Mouse (Mus musculus) adipocyte (in vitro differentiated cells): ENCODE results near the gene Ero1lb.
"Not testable (repeated sequence)": the region's sequence is repeated elsewhere in the genome, so short reads cannot be mapped to it uniquely, and the experiment has no call there.

Experiments used
- DNase-seq: peaks from one replicate; pipeline ENCODE4 v3.0.0-alpha.2; 2016; ENCODE audit warnings: low spot score

Ero1lb gene

DNA sequence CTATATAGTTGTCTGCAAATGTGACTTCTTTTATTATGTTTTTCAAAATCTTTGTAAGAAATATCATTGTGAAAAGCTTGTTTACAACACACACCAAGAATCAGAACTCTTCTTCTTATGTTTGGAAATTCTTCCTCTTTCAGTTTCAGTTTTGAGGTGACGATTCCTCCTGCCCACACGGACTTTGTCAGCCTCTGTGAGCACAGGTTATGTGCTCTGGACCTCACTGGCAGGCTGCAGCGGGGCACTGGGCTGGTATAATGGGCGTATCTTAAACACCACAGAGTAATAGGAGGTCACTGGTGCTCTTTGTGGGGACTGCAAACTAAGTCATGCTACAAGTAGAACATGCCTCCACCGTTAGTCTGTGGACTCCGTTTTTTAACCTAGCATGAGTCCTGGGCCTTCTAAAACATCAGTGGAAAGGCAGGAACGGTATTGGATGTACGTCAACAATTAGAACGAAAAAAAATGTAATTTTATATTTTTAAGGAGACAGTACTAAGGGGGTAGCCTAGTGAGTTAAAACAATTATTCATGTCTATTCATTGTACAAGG, 9.4 kb downstream of the Ero1lb start:
- peak; percentile 44 for DNase-seq

- DNase-seq: no peak
These were observed 12.5 kb downstream of the Ero1lb start for GRCm38 (mm10) chr13:12578145-12578544.

GRCm38 (mm10) chr13:12589003-12589402, 23.3 kb downstream of the Ero1lb start:
- peak; percentile 47 for DNase-seq

DNA sequence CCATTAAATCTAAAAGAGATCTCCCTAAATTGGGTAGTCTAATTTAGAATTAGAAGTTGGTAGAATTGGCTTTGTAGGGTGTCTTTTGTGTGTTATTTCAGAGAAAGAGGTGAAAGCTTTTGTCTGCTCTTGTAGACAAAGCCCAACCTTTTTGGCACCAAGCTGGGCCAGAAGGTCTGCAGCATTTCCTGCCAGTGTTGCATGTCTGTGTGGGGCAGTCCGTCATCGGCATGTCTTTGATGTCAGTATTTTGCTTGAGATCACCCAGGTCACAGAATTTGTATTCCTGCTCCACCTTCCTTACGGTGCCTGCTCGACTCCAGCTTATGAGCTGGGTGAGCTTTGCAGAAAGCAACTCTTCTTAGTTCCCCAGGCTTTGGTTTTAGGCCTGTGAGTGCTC, 31.4 kb downstream of the Ero1lb start:
- not testable (repeated sequence) for DNase-seq

DNA sequence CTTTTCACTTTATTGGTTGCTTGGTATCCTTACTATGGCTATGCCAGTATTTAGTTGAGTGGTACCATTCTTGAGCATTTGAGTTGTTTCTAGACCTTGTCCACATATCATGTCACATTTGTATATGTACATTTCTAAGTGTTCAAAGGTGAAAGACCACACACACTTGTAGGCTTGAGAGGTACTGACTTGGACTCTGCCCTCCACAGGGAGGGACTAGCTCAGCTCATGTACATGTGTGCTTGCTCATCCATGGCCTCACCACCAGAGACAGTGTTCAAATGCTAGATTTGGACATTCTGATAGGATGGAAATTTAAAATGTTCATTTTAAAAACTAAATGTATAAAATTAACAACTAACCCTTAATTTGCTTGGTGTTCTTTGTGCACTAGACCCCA, 44.5 kb downstream of the Ero1lb start:
- not testable (repeated sequence) for DNase-seq

- DNase-seq: not testable (repeated sequence)
These were observed 48.4 kb downstream of the Ero1lb start for GRCm38 (mm10) chr13:12614026-12614425.

DNA sequence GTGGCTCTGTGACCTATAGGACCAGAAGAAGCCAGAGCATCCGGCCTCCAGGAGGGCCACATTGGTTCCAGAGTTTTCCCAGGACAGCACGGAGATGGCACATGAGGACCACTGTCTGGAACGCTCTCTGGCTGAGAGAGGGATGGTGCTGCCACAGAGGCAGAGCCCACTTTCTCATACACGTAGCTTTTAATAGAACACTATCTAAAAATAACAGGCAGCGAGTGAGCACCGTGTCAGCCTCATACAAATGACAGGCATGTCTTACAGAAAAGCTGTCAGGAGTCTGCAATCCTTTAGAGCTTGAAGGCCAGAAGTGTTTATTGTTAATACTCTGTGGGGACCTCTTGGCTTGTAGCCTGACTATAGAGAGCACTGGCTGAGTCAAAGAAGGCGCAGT, 48.9 kb downstream of the Ero1lb start:
- DNase-seq: not testable (repeated sequence)

DNA sequence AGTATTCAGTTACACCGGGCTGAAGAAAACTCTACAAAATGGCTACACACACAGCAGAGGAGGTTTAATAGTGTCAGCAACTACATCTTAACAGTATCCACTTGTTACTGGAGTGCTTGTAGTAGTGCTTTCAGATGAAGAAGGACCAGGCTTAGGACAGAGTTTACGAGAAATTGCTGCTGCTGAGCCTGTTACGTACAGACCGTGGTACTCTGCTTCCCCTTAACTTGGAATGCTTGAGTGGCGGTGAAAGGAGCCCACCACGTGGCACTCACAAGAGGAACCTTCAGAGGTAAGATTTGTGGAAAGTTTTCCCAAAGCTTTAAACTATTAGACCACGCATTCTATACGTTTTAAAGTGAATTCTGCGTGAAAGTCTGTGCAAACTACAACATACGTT, 49.3 kb downstream of the Ero1lb start:
- not testable (repeated sequence) for DNase-seq

- DNase-seq: not testable (repeated sequence)
These were observed 50.8 kb downstream of the Ero1lb start for GRCm38 (mm10) chr13:12616489-12616888.

- not testable (repeated sequence) for DNase-seq
These were observed 54.1 kb downstream of the Ero1lb start for GRCm38 (mm10) chr13:12619808-12620207.

- DNase-seq: not testable (repeated sequence)
These were observed 60.4 kb downstream of the Ero1lb start for GRCm38 (mm10) chr13:12626061-12626460.

DNA sequence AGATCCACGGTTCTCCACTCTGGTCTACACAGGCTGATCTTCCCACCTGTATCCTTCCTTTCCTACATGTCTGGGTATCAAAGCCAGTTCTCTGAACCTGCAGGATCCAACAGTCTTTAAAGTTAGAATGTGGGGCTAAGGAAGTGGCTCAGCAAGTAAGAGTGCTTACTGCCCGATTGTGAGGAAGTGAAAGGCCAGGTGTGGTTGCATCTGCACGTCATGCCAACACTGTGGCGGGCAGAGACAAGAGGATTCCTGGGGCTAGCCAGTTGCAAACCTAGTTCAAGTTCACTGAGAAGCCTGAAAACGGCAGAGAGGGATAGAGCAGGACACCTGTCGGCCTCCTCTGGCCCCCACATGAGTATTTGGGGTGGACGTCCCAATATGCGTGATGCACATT, 62.1 kb downstream of the Ero1lb start:
- DNase-seq: not testable (repeated sequence)

- DNase-seq: not testable (repeated sequence)
These were observed 62.5 kb downstream of the Ero1lb start for GRCm38 (mm10) chr13:12628181-12628580.

DNA sequence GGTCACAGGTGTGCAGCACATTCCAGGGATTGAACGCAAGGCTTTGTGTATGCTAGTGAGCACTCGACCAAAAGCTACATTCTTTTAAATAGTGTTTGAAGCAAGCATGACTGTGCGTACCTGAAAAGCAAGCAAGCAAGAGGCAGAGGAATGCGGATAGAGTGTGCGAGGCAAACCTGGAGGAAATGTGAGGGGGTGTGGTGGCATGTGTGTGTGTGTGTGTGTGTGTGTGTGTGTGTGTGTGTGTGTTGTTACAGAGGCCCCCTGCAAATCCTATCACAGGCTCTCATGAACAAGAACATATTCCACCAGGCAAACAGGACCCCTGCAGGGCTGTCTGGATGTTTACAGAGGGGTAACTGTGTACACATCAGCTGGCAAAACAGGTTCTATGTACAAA, 64.6 kb downstream of the Ero1lb start:
- DNase-seq: not testable (repeated sequence)

DNA sequence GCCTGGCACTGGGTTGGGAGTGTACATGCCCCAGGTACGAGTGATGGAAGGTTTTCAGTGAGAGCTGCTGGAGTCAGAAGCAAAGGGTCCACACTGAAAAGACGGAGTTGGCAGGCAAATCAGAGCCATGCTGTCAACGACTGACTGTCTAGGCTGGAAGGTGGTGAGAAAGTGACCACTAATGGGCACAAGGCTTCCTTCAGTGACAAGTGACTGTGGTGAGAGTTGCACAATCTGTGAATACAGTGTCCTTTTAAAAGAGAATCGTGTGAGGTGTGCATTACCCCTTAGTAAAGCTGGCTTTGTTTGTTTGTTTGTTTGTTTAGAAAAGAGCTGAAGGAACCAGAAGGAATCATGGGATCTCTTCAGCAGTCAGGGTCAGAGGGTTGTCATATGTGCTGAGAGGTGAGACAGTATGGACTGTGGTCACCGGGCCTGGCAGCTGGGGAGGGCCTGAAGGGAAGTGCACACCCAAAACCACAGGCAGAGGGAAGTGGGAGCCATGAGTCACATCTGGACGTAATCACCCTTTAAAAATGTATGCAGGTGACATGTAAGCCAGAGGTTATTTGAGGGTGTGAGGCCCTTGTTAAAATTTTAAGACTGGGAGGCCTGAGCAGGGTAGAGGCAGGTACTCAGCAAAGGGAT, 69.4 kb downstream of the Ero1lb start:
- not testable (repeated sequence) for DNase-seq

DNA sequence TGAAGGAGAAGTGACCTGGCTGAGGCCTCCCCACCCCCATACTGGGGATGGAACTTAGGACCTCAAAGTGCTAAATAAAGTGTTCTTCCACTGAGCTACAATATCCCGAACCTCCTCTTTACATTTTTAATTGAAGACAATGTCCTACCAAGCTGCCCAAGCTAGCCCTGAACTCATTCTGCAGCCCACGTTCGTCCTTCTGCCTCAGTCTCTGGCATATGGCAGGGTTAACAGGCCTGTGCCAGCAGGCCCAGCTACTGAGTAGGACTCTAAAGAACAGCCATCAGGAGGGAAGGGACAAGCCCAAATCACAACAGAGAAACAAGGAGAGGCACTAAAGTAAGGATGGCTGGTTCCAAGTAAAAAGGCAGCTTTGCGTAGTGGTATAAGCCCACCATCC, 77.1 kb downstream of the Ero1lb start:
- not testable (repeated sequence) for DNase-seq

DNA sequence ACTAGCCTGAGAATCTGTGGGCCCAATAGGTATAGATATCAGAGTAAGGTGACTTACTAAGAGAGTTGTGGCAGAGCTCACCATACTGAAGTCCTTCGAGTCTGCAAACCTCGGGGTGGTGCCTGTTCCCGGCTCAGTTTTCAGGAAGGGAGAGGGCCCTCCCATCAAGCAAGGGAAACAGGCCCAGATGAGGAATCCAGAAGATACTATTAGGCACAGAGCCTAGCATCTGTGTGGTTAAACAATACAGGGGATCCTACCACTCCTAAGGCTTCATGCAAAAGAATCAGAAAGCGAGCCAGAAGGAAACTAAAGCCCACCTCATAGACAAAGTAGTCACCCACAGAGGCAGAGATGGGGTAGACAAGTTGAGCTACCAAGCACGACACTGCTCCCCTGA, 81.0 kb downstream of the Ero1lb start:
- not testable (repeated sequence) for DNase-seq

- DNase-seq: peak; percentile 15
These were observed 84.6 kb downstream of the Ero1lb start for GRCm38 (mm10) chr13:12650020-12650876.

- DNase-seq: not testable (repeated sequence)
These were observed 85.2 kb downstream of the Ero1lb start for GRCm38 (mm10) chr13:12650877-12651176.
